In the genomic region with DNA sequence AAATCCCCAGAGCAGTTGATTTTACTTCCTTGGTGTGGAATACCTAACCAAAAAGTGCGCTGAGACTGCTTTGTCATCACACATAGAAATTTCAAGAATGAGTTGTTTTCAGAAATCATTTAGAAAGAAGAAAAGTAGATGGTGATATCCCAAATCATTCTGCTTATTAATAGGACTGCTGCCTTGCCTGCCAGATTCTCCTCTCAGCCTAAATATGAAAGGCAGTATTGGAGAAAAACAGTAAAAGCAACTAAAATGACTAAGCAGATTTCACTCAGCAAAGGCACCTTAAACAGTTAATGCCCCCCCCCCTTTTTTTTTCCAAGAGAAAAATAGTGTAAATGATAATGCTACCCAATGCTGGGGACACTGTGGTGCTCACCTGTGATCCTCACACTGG, we compare ENCODE assay signal across 10 mouse cellular contexts. TPM values are rescaled to one million over a fixed set of nuclear protein-coding genes. Genes with fewer than 3 reads are reported as not detected.
DNase-seq lines count a peak whose midpoint lies in the region; ATAC-seq and TF ChIP-seq lines count a peak whose summit lies in the region.
"Had no signal": no experiment of that assay in that cellular context is flagged by ENCODE, and none has a peak within 500 bp of the region (broad histone marks: within the 10 kb centered on the region; RNA-seq: fewer than 3 reads in every experiment).

No protein-coding gene starts in this region.

- DNase-seq in heart, postnatal 25 days (ENCODE audit: low spot score): no peak
- no peak for DNase-seq in neural tube, embryonic 10.5 days (ENCODE audit: extremely low spot score, low spot score)
- no peak for DNase-seq in T-cell, adult 2 months (ENCODE audit: low spot score)
- DNase-seq: kidney, postnatal 25 days; thymus, postnatal 4 days had no signal

- no peaks in the 10 kb centered on the region for H3K9me3 ChIP-seq in heart, embryonic 15.5 days (replicated peaks)
- no peaks in the 10 kb centered on the region for H3K9me3 ChIP-seq in neural tube, embryonic 12.5 days
- H3K9me3 ChIP-seq in liver, embryonic 12.5 days (replicated peaks): 0 out of 2 replicates have a peak, but pooled peaks cover 3% of the 10 kb centered on the region
- H3K9me3 ChIP-seq in intestine, embryonic 16.5 days (ENCODE audit: control insufficient read depth, low read length): no peaks in the 10 kb centered on the region

- no peak overlapping the region for H3K4me3 ChIP-seq in heart, embryonic 15.5 days
- H3K4me3 ChIP-seq in neural tube, embryonic 12.5 days: no peak overlapping the region
- peak overlapping the region; percentile 100 for H3K4me3 ChIP-seq in liver, embryonic 12.5 days
- no peak overlapping the region for H3K4me3 ChIP-seq in small intestine, adult 2 months (ENCODE audit: low read depth, low read length)
- no peak overlapping the region for H3K4me3 ChIP-seq in intestine, embryonic 16.5 days (ENCODE audit: low read length)

- no peaks in the 10 kb centered on the region for H3K27me3 ChIP-seq in heart, embryonic 15.5 days
- H3K27me3 ChIP-seq in neural tube, embryonic 12.5 days (replicated peaks): no peaks in the 10 kb centered on the region
- H3K27me3 ChIP-seq in liver, embryonic 12.5 days (replicated peaks): no peaks in the 10 kb centered on the region
- no peaks in the 10 kb centered on the region for H3K27me3 ChIP-seq in small intestine, adult 2 months (ENCODE audit: control insufficient read depth, insufficient read depth, low read length)
- H3K27me3 ChIP-seq in intestine, embryonic 16.5 days (replicated peaks; ENCODE audit: control insufficient read depth, insufficient read depth, low read length): no peaks in the 10 kb centered on the region

- H3K4me2 ChIP-seq in heart, embryonic 15.5 days: no peak overlapping the region
- peak overlapping the region; percentile 89; the same call in 1 of the 2 replicates for H3K4me2 ChIP-seq in neural tube, embryonic 12.5 days (replicated peaks)
- peak overlapping the region; percentile 92 for H3K4me2 ChIP-seq in liver, embryonic 12.5 days
- no peak overlapping the region for H3K4me2 ChIP-seq in intestine, embryonic 16.5 days (ENCODE audit: low read depth, low read length)

- 89% methylated on average over 1 of the region's 1 CpGs for WGBS in heart, embryonic 15.5 days
- 89% methylated on average over 1 of the region's 1 CpGs for WGBS in neural tube, embryonic 12.5 days
- 52% methylated on average over 1 of the region's 1 CpGs for WGBS in liver, embryonic 12.5 days (ENCODE audit: insufficient replicate concordance)
- 96% methylated on average over 1 of the region's 1 CpGs for WGBS in small intestine, adult 2 months
- 94% methylated on average over 1 of the region's 1 CpGs for WGBS in intestine, embryonic 16.5 days

- no peak for ATAC-seq in heart, embryonic 15.5 days (replicated peaks; ENCODE audit: insufficient number of reproducible peaks, insufficient read depth, low FRiP score, low read depth)
- ATAC-seq in neural tube, embryonic 12.5 days (ENCODE audit: low FRiP score, low read depth): no peak
- no peak for ATAC-seq in liver, embryonic 12.5 days
- ATAC-seq in intestine, embryonic 16.5 days: no peak

- H3K36me3 ChIP-seq in heart, embryonic 15.5 days: no peaks in the 10 kb centered on the region
- no peaks in the 10 kb centered on the region for H3K36me3 ChIP-seq in neural tube, embryonic 12.5 days
- peaks cover 10% of the 10 kb centered on the region for H3K36me3 ChIP-seq in liver, embryonic 12.5 days
- no peaks in the 10 kb centered on the region for H3K36me3 ChIP-seq in small intestine, adult 2 months (ENCODE audit: control insufficient read depth, insufficient read depth, low read length)
- H3K36me3 ChIP-seq in intestine, embryonic 16.5 days (ENCODE audit: control insufficient read depth, insufficient read depth, low read length): no peaks in the 10 kb centered on the region

- no peak for TF ChIP-seq POLR2A in small intestine, adult 2 months (IDR thresholded peaks at IDR 0.05; ENCODE audit: low read depth, low read length)

- intact Hi-C loops in heart, postnatal 25 days (cut with DNase I): no loop called here

- TF ChIP-seq CTCF in small intestine, adult 2 months (IDR thresholded peaks at IDR 0.05; ENCODE audit: extremely low read depth, insufficient read length, insufficient replicate concordance, low read depth, low read length): no peak

- H3K9ac ChIP-seq in heart, embryonic 15.5 days: no peak overlapping the region
- H3K9ac ChIP-seq in neural tube, embryonic 12.5 days: no peak overlapping the region
- H3K9ac ChIP-seq in liver, embryonic 12.5 days: peak overlapping the region; percentile 99
- H3K9ac ChIP-seq in intestine, embryonic 16.5 days (ENCODE audit: low read depth, low read length): no peak overlapping the region

- peaks cover 20% of the 10 kb centered on the region for H3K4me1 ChIP-seq in heart, embryonic 15.5 days (replicated peaks)
- H3K4me1 ChIP-seq in neural tube, embryonic 12.5 days: peaks cover 17% of the 10 kb centered on the region
- peaks cover 48% of the 10 kb centered on the region for H3K4me1 ChIP-seq in liver, embryonic 12.5 days
- H3K4me1 ChIP-seq in small intestine, adult 2 months (ENCODE audit: control insufficient read depth, insufficient read depth, insufficient read length, low read length): no peaks in the 10 kb centered on the region; the same call in 1 of the 2 replicates
- peaks cover 3% of the 10 kb centered on the region; the same call in 1 of the 2 replicates for H3K4me1 ChIP-seq in intestine, embryonic 16.5 days (ENCODE audit: control insufficient read depth, insufficient read depth, low read length)

- H3K27ac ChIP-seq in heart, embryonic 15.5 days: peak overlapping the region; percentile 97; the same call in 1 of the 2 replicates
- no peak overlapping the region for H3K27ac ChIP-seq in neural tube, embryonic 12.5 days
- peak overlapping the region; percentile 100 for H3K27ac ChIP-seq in liver, embryonic 12.5 days
- H3K27ac ChIP-seq in small intestine, adult 2 months (ENCODE audit: insufficient read depth, low read depth, low read length): peak overlapping the region; percentile 96; the same call in 1 of the 2 replicates
- H3K27ac ChIP-seq in intestine, embryonic 16.5 days (ENCODE audit: low read length): no peak overlapping the region

RNA-seq across cellular contexts. Expression of gene Cltc, which starts 1.9 kb away (rescaled TPM):
- 103 and 118 TPM in 2 replicates for polyA plus RNA-seq in heart, embryonic 15.5 days (2015; fragmentation: Nextera tagmentation; extraction: Ambion mirVana)
- 100 to 1,000 TPM; 136 to 155 TPM for total RNA-seq in heart, postnatal 25 days (2021)
- polyA plus RNA-seq in neural tube, embryonic 12.5 days (2016; fragmentation: Nextera tagmentation; extraction: Ambion mirVana): 150 and 166 TPM in 2 replicates
- polyA plus RNA-seq in liver, embryonic 12.5 days (2016; fragmentation: Nextera tagmentation; extraction: Ambion mirVana): 133 and 135 TPM in 2 replicates
- 27.0 and 74.8 TPM in 2 replicates for polyA plus RNA-seq in small intestine, adult 2 months (2012; rRNA removed)
- polyA plus RNA-seq in intestine, embryonic 16.5 days (2015; fragmentation: Nextera tagmentation; extraction: Ambion mirVana): 124 and 144 TPM in 2 replicates

RNA-seq across cellular contexts. Expression of gene Dhx40, which starts 48.3 kb away (rescaled TPM):
- polyA plus RNA-seq in heart, embryonic 15.5 days (2015; fragmentation: Nextera tagmentation; extraction: Ambion mirVana): 13.7 and 15.5 TPM in 2 replicates
- 10 to 100 TPM; 17.8 to 18.0 TPM for total RNA-seq in heart, postnatal 25 days (2021)
- 32.3 and 35.5 TPM in 2 replicates for polyA plus RNA-seq in neural tube, embryonic 12.5 days (2016; fragmentation: Nextera tagmentation; extraction: Ambion mirVana)
- polyA plus RNA-seq in liver, embryonic 12.5 days (2016; fragmentation: Nextera tagmentation; extraction: Ambion mirVana): 10.0 TPM in 2 replicates
- 0.79 and 2.0 TPM in 2 replicates for polyA plus RNA-seq in small intestine, adult 2 months (2012; rRNA removed)
- polyA plus RNA-seq in intestine, embryonic 16.5 days (2015; fragmentation: Nextera tagmentation; extraction: Ambion mirVana): 12.8 and 13.2 TPM in 2 replicates

Comparison
In these comparisons a context has a peak if more than half of its experiments do, and no peak if none do; other contexts are left out.
1. H3K27ac ChIP-seq: peak in heart, embryonic 15.5 days (single experiment), liver, embryonic 12.5 days (single experiment) and small intestine, adult 2 months (single experiment); none in neural tube, embryonic 12.5 days (single experiment) and intestine, embryonic 16.5 days (single experiment).
2. H3K4me2 ChIP-seq: peak in neural tube, embryonic 12.5 days (single experiment) and liver, embryonic 12.5 days (single experiment); none in heart, embryonic 15.5 days (single experiment) and intestine, embryonic 16.5 days (single experiment).